Mouse (Mus musculus): Measurements from ENCODE around the gene Ccnd2. TPM values are rescaled to one million over a fixed set of nuclear protein-coding genes. Genes with fewer than 3 reads are reported as not detected.

Gene Ccnd2
- total and polyA plus RNA-seq, 3 experiments, result 67.3 to 407 (median 198) TPM

GRCm38 (mm10) chr6:127150663-127151564 is 1.1 kb downstream of the Ccnd2 start (continued):
- peak; percentile 25; the same call in 1 of the 2 replicates for TF ChIP-seq BHLHE40 (IDR thresholded peaks at IDR 0.05; ENCODE audit: borderline replicate concordance, low read depth, low read length)
- peak; percentile 97 for TF ChIP-seq ZMIZ1 (IDR thresholded peaks at IDR 0.05; ENCODE audit: low read depth, low read length)
- peak; percentile 88; the same call in 1 of the 2 replicates for TF ChIP-seq POLR2AphosphoS5 (IDR thresholded peaks at IDR 0.05; ENCODE audit: borderline replicate concordance, low read depth, low read length)
- TF ChIP-seq RAD21 (IDR thresholded peaks at IDR 0.05; ENCODE audit: low read depth, low read length), result no peak
- TF ChIP-seq CHD1 (IDR thresholded peaks at IDR 0.05; ENCODE audit: low read depth, low read length), result no peak; the same call in 1 of the 2 replicates
- TF ChIP-seq POLR2AphosphoS2 (IDR thresholded peaks at IDR 0.05; ENCODE audit: low read length), result peak; percentile 95
- TF ChIP-seq ELF1 (IDR thresholded peaks at IDR 0.05; ENCODE audit: low read depth, low read length), result no peak; the same call in 1 of the 2 replicates
- no peak for TF ChIP-seq USF2 (IDR thresholded peaks at IDR 0.05; ENCODE audit: borderline replicate concordance in 1 of 2, insufficient read depth in 1 of 2, low read depth in 1 of 2, low read length in 2 of 2)
- TF ChIP-seq JUND (IDR thresholded peaks at IDR 0.05; ENCODE audit: low read depth, low read length), result 0 out of 2 replicates have a peak, but pooled peaks have one; percentile 38

- Histone ChIP-seq H3K27ac (ENCODE audit: control insufficient read depth, low read depth, low read length) (peak overlapping the region; percentile 90), H3K36me3 (ENCODE audit: control insufficient read depth in 1 of 2, insufficient read depth in 2 of 2, low read length in 2 of 2) (peaks cover 5 to 32% of the 10 kb centered on the region in 2 experiments), H3K9ac (ENCODE audit: control insufficient read depth, low read depth, low read length, poor library complexity, severe bottlenecking) (peak overlapping the region; percentile 98), H3K27me3 (ENCODE audit: control insufficient read depth in 1 of 2, insufficient read depth in 2 of 2, low read length in 2 of 2) (peaks cover 0 to 1% of the 10 kb centered on the region in 2 experiments; a peak in 2 of 4 replicates), H3K4me3 (ENCODE audit: control insufficient read depth in 1 of 2, insufficient read depth in 1 of 2, low read depth in 2 of 2, low read length in 2 of 2) (peak overlapping the region; percentile 87 to 95), H3K4me1 (ENCODE audit: control insufficient read depth in 1 of 2, insufficient read depth in 2 of 2, low read length in 2 of 2) (peaks cover 15 to 35% of the 10 kb centered on the region in 2 experiments), H3K79me2 (ENCODE audit: control insufficient read depth, insufficient read depth, low read length, poor library complexity) (peaks cover 36% of the 10 kb centered on the region), H3K9me3 (replicated peaks; ENCODE audit: insufficient read depth, low read length) (no peaks in the 10 kb centered on the region)
- DNase-seq (ENCODE audit: low read depth, low spot score), result peak; percentile 61
- TF ChIP-seq KAT2A (conservative IDR thresholded peaks at IDR 0.05; ENCODE audit: low read depth, low read length), result no peak
- TF ChIP-seq SIN3A (IDR thresholded peaks at IDR 0.05; ENCODE audit: low read length), result peak; percentile 42
- TF ChIP-seq NRF1 (IDR thresholded peaks at IDR 0.05; ENCODE audit: insufficient read depth, low read depth, low read length, poor library complexity, severe bottlenecking), result peak; percentile 51; the same call in 1 of the 2 replicates
- TF ChIP-seq NELFE (IDR thresholded peaks at IDR 0.05; ENCODE audit: low read depth, low read length), result peak; percentile 12; the same call in 1 of the 2 replicates
- peak; percentile 44; the same call in 1 of the 2 replicates for TF ChIP-seq MYC (IDR thresholded peaks at IDR 0.05; ENCODE audit: low read depth, low read length)
- 0 out of 4 replicates have a peak, but pooled peaks of 1 of the 2 experiments have one; percentile 2 for TF ChIP-seq EP300 (IDR thresholded peaks at IDR 0.05; ENCODE audit: low read depth in 1 of 2, low read length in 2 of 2)
- no peak for TF ChIP-seq TAL1 (IDR thresholded peaks at IDR 0.05; ENCODE audit: low read length)
- TF ChIP-seq ZC3H11A (IDR thresholded peaks at IDR 0.05; ENCODE audit: low read depth, low read length), result no peak
- TF ChIP-seq CHD2 (IDR thresholded peaks at IDR 0.05; ENCODE audit: low read length), result no peak
- TF ChIP-seq RAD21 (IDR thresholded peaks at IDR 0.05; ENCODE audit: low read depth, low read length), result no peak
- TF ChIP-seq USF2 (IDR thresholded peaks at IDR 0.05; ENCODE audit: borderline replicate concordance in 1 of 2, insufficient read depth in 1 of 2, low read depth in 1 of 2, low read length in 2 of 2), result no peak
- TF ChIP-seq ZNF384 (IDR thresholded peaks at IDR 0.05; ENCODE audit: low read depth, low read length), result no peak; the same call in 1 of the 2 replicates
- no peak for TF ChIP-seq POLR2A (IDR thresholded peaks at IDR 0.05; ENCODE audit: control insufficient read depth in 1 of 2, insufficient read depth in 1 of 2, low read depth in 1 of 2, low read length in 2 of 2, poor library complexity in 1 of 2)
- TF ChIP-seq MEF2A (IDR thresholded peaks at IDR 0.05; ENCODE audit: extremely low read depth, insufficient replicate concordance, low read depth, low read length, poor library complexity, severe bottlenecking), result no peak
- no peak for TF ChIP-seq SMC3 (IDR thresholded peaks at IDR 0.05; ENCODE audit: low read depth, low read length)
- no peak for TF ChIP-seq ELF1 (IDR thresholded peaks at IDR 0.05; ENCODE audit: low read depth, low read length)
- no peak for TF ChIP-seq TCF12 (IDR thresholded peaks at IDR 0.05; ENCODE audit: low read depth, low read length)
- TF ChIP-seq ZMIZ1 (IDR thresholded peaks at IDR 0.05; ENCODE audit: low read depth, low read length), result no peak
- TF ChIP-seq RCOR1 (IDR thresholded peaks at IDR 0.05; ENCODE audit: low read depth, low read length), result no peak
- 0 out of 2 replicates have a peak, but pooled peaks have one; percentile 26 for TF ChIP-seq TBP (IDR thresholded peaks at IDR 0.05; ENCODE audit: low read depth, low read length)
- peak; percentile 81; the same call in 1 of the 2 replicates for TF ChIP-seq MXI1 (IDR thresholded peaks at IDR 0.05; ENCODE audit: low read depth, low read length)
- TF ChIP-seq ETS1 (IDR thresholded peaks at IDR 0.05; ENCODE audit: low read depth, low read length), result no peak
- TF ChIP-seq POLR2AphosphoS2 (IDR thresholded peaks at IDR 0.05; ENCODE audit: low read length), result no peak
- TF ChIP-seq MAX (IDR thresholded peaks at IDR 0.05; ENCODE audit: low read length), result 0 out of 2 replicates have a peak, but pooled peaks have one; percentile 11
- TF ChIP-seq MYB (IDR thresholded peaks at IDR 0.05; ENCODE audit: low read depth, low read length), result no peak
Observed at GRCm38 (mm10) chr6:127149944-127150662, 1.9 kb downstream of the Ccnd2 start.

Data from MEL (cell line).